Mouse (Mus musculus) brain, embryonic 14.5 days (tissue): ENCODE measurements around the gene Emc4.

Source experiments
- CTCF ChIP-seq: fragments of 200-500 bp; IDR thresholded peaks from 2 replicates; pipeline ENCODE4 v1.5.1; 2012; ENCODE audit warnings: inconsistent platforms, mild to moderate bottlenecking, moderate library complexity, borderline replicate concordance; ENCODE audit not compliant: insufficient read depth, insufficient read length; ENCODE audit errors: extremely low read depth
- POLR2A ChIP-seq: fragments of 200-500 bp; IDR thresholded peaks from 2 replicates; pipeline ENCODE4 v1.6.1; 2012; ENCODE audit warnings: mild to moderate bottlenecking, inconsistent platforms, borderline replicate concordance; ENCODE audit not compliant: poor library complexity, insufficient read depth, insufficient read length, severe bottlenecking; ENCODE audit errors: extremely low read depth

DNA sequence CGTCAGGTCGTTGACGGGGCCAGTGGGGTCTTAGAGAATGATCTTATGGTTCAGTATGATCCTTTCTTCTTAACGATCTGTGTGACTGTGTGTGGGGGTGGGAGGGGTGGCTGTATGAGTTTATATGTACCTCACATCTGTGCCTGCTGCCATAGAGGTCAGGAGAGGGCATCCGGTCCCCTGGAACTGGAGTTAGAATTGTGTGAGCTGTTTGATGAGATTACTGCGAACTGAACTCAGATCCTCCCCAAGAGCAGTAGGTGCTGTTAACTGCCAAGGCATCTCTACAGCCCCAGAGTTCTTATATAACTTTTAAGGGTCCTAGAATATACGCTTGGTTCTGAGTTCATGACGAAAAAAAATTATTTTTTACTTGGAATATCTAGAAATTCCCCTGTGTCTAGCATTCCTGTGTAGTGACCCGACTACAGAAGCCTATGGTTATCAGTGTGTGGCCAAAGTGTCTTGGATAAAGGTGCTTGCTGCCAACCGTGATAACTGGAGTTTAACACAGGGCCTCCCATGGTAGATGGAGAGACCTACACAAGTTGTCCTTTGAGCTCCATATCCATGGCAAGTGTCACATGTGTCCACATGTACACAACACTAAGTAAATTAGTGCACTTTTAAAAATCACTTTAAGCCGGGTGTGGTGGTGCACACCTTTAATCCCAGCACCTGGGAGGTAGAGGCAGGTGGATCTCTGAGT is 39.6 kb downstream of the Emc4 start:
- TF ChIP-seq CTCF (no peak), POLR2A (no peak)
